Mouse (Mus musculus) cerebellum, adult 2 months (tissue): ENCODE measurements around the gene Mamdc4.

Experiments used
- CTCF ChIP-seq: fragments of 200-500 bp; IDR thresholded peaks from 2 replicates; pipeline ENCODE4 v1.5.1; 2011; ENCODE audit warnings: low read depth, mild to moderate bottlenecking, control low read depth, low read length, moderate library complexity, borderline replicate concordance; ENCODE audit not compliant: insufficient read depth
- POLR2A ChIP-seq: fragments of 200-500 bp; IDR thresholded peaks from 2 replicates; pipeline ENCODE4 v1.6.1; 2011; ENCODE audit warnings: low read length, control low read depth, borderline replicate concordance; ENCODE audit not compliant: insufficient read depth

DNA sequence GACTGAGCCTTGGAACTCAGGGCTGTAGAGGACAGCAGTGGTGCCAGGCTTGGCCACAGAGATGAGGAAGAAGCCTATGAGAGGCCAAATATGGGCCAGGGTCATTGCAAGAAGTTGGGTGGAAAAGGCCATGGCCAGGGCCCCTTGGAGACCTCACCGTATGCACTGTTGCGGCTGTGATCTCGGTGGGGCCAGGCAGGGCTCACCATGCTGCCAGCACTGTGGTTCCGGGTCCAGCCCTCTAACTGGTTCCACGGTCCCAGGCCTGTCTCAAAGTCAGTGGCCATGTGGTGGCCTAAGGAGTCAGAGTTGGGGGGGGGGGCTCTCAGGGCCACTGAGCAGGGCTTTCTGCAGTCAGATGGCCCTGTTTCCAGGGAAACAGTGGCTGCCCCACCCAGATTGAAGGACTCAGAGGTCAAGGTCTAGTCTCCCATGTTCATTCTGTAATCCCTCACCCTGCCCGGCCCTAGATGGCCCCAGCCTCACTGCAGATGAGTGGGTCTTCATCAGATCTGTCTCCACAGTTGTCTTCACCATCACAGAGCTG is 6.1 kb downstream of the Mamdc4 start:
- TF ChIP-seq POLR2A (no peak), CTCF (no peak)
